Mouse (Mus musculus) spleen, adult 2 months (tissue): Measurements from ENCODE around the gene B4galnt4.

Experiments
- CTCF ChIP-seq: fragments of 200-500 bp; IDR thresholded peaks from 2 replicates; pipeline ENCODE4 v1.5.1; 2011; ENCODE audit warnings: mild to moderate bottlenecking, inconsistent platforms; ENCODE audit not compliant: insufficient read depth, insufficient read length, insufficient replicate concordance; ENCODE audit errors: extremely low read depth
- POLR2A ChIP-seq: fragments of 200-500 bp; IDR thresholded peaks from 2 replicates; pipeline ENCODE4 v1.6.1; 2011; ENCODE audit warnings: low read depth, low read length, inconsistent platforms

- no peak for TF ChIP-seq POLR2A
- TF ChIP-seq CTCF: no peak
Observed at GRCm38 (mm10) chr7:141094487-141095205, 33.7 kb downstream of the B4galnt4 start.
